Mouse (Mus musculus) midbrain, postnatal 0 days (tissue): Measurements from ENCODE around the gene Gpc6. TPM values are rescaled to one million over a fixed set of nuclear protein-coding genes. Genes with fewer than 3 reads are reported as not detected.
A peak's percentile ranks its signal among the peaks of the same experiment; 100 is the strongest.

Source experiments
- ATAC-seq: fragments of 200-750 bp; cut with Nextera tagmentation; 2 replicates; pipeline ENCODE4 v1.8.0; 2017; ENCODE audit warnings: moderate number of reproducible peaks, mild to moderate bottlenecking, moderate TSS enrichment, moderate library complexity; ENCODE audit not compliant: low FRiP score
- DNase-seq: peaks from one replicate; pipeline ENCODE4 v3.0.0-alpha.2; 2015; ENCODE audit warnings: low spot score
- H3K27ac ChIP-seq: fragments of 300-500 bp; sonication (generic); 2 replicates; pipeline ENCODE4 v1.5.1; 2014; ENCODE audit warnings: low read depth, mild to moderate bottlenecking, low read length, mixed read lengths
- H3K27me3 ChIP-seq: fragments of 300-500 bp; sonication (generic); 2 replicates; pipeline ENCODE4 v1.6.1; 2014; ENCODE audit warnings: low read length, control low read depth, mixed read lengths; ENCODE audit not compliant: insufficient read depth
- H3K36me3 ChIP-seq: fragments of 300-500 bp; sonication (generic); 2 replicates; pipeline ENCODE4 v1.6.1; 2014; ENCODE audit warnings: low read length, control low read depth, mixed read lengths; ENCODE audit not compliant: insufficient read depth
- H3K4me1 ChIP-seq: fragments of 300-500 bp; sonication (generic); 2 replicates; pipeline ENCODE4 v1.6.1; 2014; ENCODE audit warnings: mild to moderate bottlenecking, control low read depth, antibody characterized with exemption, low read length, mixed read lengths; ENCODE audit not compliant: insufficient read depth
- H3K4me2 ChIP-seq: fragments of 300-500 bp; sonication (generic); 2 replicates; pipeline ENCODE4 v1.6.1; 2014; ENCODE audit warnings: low read depth, mild to moderate bottlenecking, low read length, mixed read lengths; ENCODE audit not compliant: poor library complexity, severe bottlenecking
- H3K4me3 ChIP-seq: fragments of 300-500 bp; sonication (generic); 2 replicates; pipeline ENCODE4 v1.5.1; 2014; ENCODE audit warnings: low read depth, mild to moderate bottlenecking, low read length, moderate library complexity
- H3K9ac ChIP-seq: fragments of 300-500 bp; sonication (generic); replicated peaks from 2 replicates; pipeline ENCODE4 v1.6.1; 2014; ENCODE audit warnings: mild to moderate bottlenecking, low read length, moderate library complexity, mixed read lengths; ENCODE audit not compliant: poor library complexity, severe bottlenecking
- H3K9me3 ChIP-seq: fragments of 300-500 bp; sonication (generic); 2 replicates; pipeline ENCODE4 v1.6.1; 2016; ENCODE audit warnings: low read length, control low read depth
- CTCF ChIP-seq: IDR thresholded peaks from 2 replicates; pipeline ENCODE4 v1.5.1; 2016; ENCODE audit warnings: antibody characterized with exemption, mild to moderate bottlenecking
- WGBS: fragments of 180-500 bp; shearing (Covaris S2); extraction: QIAGEN DNeasy Blood & Tissue Kit; methylation state at CpG from one replicate; pipeline ENCODE4 v1.1.7; 2014; 5-methylcytosine and 5-hydroxymethylcytosine counted together
- polyA plus RNA-seq: library from polyadenylated mRNA; unstranded; fragments of >200 nt; fragmentation: Nextera tagmentation; extraction: Ambion mirVana; gene quantifications from 2 replicates; pipeline ENCODE4 v1.2.1, GENCODE M21; 2015
- total RNA-seq: library from RNA; depleted of rRNA; stranded (reverse); fragments of >200 nt; gene quantifications from 2 replicates; pipeline ENCODE4 v1.2.3, GENCODE M21; 2014

Gene Gpc6
- total and polyA plus RNA-seq, 2 experiments from 2014 or later = 19.3 to 20.3 TPM

DNA sequence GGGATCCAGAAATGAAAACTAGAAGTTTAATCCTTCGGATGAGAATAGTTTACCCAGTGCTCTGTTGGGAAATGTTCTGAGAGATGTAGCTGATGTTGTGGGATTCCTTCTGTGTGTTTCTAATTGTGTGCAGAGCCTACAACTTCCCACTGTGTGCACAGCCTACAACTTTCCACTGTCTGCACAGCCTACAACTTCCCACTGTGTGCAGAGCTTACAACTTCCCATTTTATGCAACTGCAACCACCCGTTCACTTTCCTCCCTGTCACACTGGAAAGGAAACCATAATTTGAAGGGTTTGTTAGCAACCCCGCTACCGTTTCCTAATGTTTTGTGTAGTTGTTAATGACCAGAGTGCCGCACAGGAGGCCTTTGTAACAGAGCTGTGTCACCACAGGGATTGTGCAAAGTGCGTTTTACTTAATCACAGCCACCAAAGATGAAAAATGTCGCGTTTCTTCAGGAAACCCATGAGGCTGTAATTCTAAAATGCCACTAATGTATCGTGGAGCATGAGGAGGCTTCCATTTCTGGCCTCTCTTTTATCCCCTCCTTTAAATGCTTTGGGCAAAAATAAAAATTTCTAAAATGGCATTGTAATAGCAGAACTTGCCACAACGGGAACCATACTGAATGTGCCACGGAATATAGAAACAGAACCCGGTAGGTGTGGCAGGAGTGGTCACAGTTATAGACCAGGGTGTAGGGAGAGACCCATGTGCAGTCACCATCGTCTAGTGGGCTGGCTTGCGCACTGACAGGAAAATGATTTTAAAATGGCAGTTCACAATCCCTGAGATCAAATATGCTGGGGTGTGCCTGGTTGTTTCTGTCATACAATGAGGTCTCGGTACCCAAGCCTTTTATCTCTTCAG is 853.7 kb downstream of the Gpc6 start:
- DNase-seq (no peak), ATAC-seq (no peak)
- no peak overlapping the region for H3K4me3 ChIP-seq
- no peak overlapping the region for H3K9ac ChIP-seq
- no peak overlapping the region for H3K4me2 ChIP-seq
- no peaks in the 10 kb centered on the region for H3K4me1 ChIP-seq
- no peak for TF ChIP-seq CTCF
- H3K36me3 ChIP-seq = no peaks in the 10 kb centered on the region
- H3K27me3 ChIP-seq = no peaks in the 10 kb centered on the region
- no peak overlapping the region for H3K27ac ChIP-seq
- no peaks in the 10 kb centered on the region for H3K9me3 ChIP-seq
- 65% methylated on average over 15 of the region's 15 CpGs for WGBS

DNA sequence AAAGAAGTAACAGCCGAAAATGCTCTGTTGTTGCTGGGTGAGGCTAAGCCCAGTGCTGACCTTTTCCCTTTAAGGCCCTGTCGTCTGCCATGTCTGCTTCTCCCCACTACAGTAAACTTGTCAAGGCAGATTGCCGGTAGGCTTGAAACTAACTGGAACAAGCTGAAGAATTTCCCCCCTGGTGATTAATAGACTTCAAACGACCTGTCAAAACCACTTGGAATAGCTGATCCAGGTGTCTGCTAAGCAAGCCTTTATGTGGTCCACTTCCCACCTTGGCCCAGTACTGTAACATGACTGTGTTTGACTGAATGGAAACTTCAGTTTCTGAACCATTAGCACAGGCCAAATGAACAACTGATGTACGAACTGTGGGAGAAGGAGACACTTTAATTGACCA is 856.6 kb downstream of the Gpc6 start:
- no peak for ATAC-seq
- Histone ChIP-seq H3K9me3 (no peaks in the 10 kb centered on the region), H3K4me2 (no peak overlapping the region), H3K36me3 (no peaks in the 10 kb centered on the region), H3K4me3 (no peak overlapping the region), H3K27ac (no peak overlapping the region), H3K9ac (no peak overlapping the region), H3K4me1 (no peaks in the 10 kb centered on the region), H3K27me3 (no peaks in the 10 kb centered on the region)
- TF ChIP-seq CTCF = no peak
- DNase-seq = no peak
- 62% methylated on average over 5 of the region's 5 CpGs for WGBS

GRCm38 (mm10) chr14:117783671-117784262 is 858.7 kb downstream of the Gpc6 start:
- H3K9me3 ChIP-seq = no peaks in the 10 kb centered on the region
- no peak overlapping the region for H3K9ac ChIP-seq
- H3K36me3 ChIP-seq = no peaks in the 10 kb centered on the region
- 54% methylated on average over 8 of the region's 8 CpGs for WGBS
- no peak overlapping the region for H3K4me2 ChIP-seq
- no peak for ATAC-seq
- no peak overlapping the region for H3K27ac ChIP-seq
- no peaks in the 10 kb centered on the region for H3K4me1 ChIP-seq
- peak; percentile 44 for DNase-seq
- H3K27me3 ChIP-seq = no peaks in the 10 kb centered on the region
- H3K4me3 ChIP-seq = no peak overlapping the region
- peak; percentile 19; the same call in 1 of the 2 replicates for TF ChIP-seq CTCF

DNA sequence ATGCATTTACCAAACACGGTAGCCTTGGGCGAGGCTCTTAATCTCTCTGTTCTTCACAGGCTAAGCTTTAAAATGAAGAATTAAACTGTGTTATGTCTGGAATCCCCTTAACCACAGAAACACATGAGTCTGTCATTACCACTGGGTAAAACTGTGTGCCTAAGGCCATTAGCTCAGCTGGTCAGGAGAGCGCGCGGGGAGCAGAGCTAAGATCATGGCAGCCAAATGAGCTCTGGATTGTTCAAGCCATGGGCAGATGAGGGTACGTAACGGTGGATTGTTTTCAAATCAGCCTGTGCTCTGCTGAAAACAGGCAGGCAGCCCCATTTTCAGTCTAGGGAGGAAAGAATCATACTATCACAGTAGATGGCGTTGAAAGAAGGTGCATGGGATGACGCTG is 859.8 kb downstream of the Gpc6 start:
- TF ChIP-seq CTCF = no peak
- Histone ChIP-seq H3K9ac (no peak overlapping the region), H3K4me2 (no peak overlapping the region), H3K36me3 (no peaks in the 10 kb centered on the region), H3K27ac (no peak overlapping the region), H3K9me3 (no peaks in the 10 kb centered on the region), H3K4me1 (no peaks in the 10 kb centered on the region), H3K4me3 (no peak overlapping the region), H3K27me3 (no peaks in the 10 kb centered on the region)
- WGBS = 72% methylated on average over 9 of the region's 9 CpGs
- DNase-seq (no peak), ATAC-seq (no peak)

DNA sequence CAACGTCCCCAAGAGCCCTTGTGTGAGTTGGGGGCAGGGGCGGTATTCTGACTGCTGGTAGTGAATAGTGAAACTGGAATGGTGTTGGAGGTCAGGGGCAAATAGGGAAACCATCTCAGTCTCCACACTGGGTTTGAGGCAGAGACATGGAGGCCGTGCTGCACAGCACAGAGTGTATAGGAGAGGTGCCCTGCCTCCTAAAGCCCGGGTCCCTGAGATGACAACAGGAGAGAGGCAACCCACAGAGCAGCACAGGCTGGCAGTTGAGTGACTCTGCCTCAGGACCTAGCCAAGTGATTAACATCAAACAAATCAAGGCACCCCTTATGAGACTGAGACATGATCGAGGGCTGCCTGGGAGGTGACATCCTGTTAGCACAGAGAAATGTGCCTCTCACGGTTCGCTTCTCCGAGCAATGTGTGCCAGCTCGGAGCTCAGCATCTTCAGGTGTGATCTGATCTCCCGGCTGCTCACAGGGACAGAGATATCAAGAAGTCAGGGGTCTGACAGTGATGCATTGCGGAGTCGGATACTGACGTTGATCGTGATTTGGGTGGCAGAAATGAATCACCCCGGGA is 860.5 kb downstream of the Gpc6 start:
- ATAC-seq (0 out of 2 replicates have a peak, but pooled peaks have one; percentile 22), DNase-seq (no peak)
- Histone ChIP-seq H3K27ac (no peak overlapping the region), H3K4me3 (no peak overlapping the region), H3K9ac (no peak overlapping the region), H3K4me1 (no peaks in the 10 kb centered on the region), H3K9me3 (no peaks in the 10 kb centered on the region), H3K36me3 (no peaks in the 10 kb centered on the region), H3K4me2 (no peak overlapping the region), H3K27me3 (no peaks in the 10 kb centered on the region)
- 74% methylated on average over 15 of the region's 15 CpGs for WGBS
- no peak for TF ChIP-seq CTCF

GRCm38 (mm10) chr14:117786647-117787046 is 861.5 kb downstream of the Gpc6 start:
- no peak overlapping the region for H3K27ac ChIP-seq
- WGBS = 43% methylated on average over 7 of the region's 7 CpGs
- no peaks in the 10 kb centered on the region for H3K27me3 ChIP-seq
- no peaks in the 10 kb centered on the region for H3K36me3 ChIP-seq
- H3K4me1 ChIP-seq = no peaks in the 10 kb centered on the region
- no peaks in the 10 kb centered on the region for H3K9me3 ChIP-seq
- no peak overlapping the region for H3K9ac ChIP-seq
- no peak for TF ChIP-seq CTCF
- H3K4me3 ChIP-seq = no peak overlapping the region
- H3K4me2 ChIP-seq = no peak overlapping the region
- DNase-seq = no peak
- ATAC-seq = no peak
